Mouse (Mus musculus) hindbrain, embryonic 16.5 days (tissue): ENCODE measurements around the gene Hexb. TPM values are rescaled to one million over a fixed set of nuclear protein-coding genes. Genes with fewer than 3 reads are reported as not detected.

Experiments used
- ATAC-seq: fragments of 200-750 bp; cut with Nextera tagmentation; 2 replicates; pipeline ENCODE4 v1.8.0; 2017; ENCODE audit warnings: moderate TSS enrichment, moderate library complexity
- H3K27ac ChIP-seq: fragments of 300-500 bp; sonication (generic); 2 replicates; pipeline ENCODE4 v1.5.1; 2014; ENCODE audit warnings: low read depth, mild to moderate bottlenecking, control low read depth, low read length, moderate library complexity
- H3K27me3 ChIP-seq: fragments of 300-500 bp; sonication (generic); replicated peaks from 2 replicates; pipeline ENCODE4 v1.6.1; 2014; ENCODE audit warnings: low read length; ENCODE audit not compliant: control insufficient read depth, insufficient read depth
- H3K36me3 ChIP-seq: fragments of 300-500 bp; sonication (generic); 2 replicates; pipeline ENCODE4 v1.6.1; 2014; ENCODE audit warnings: mild to moderate bottlenecking, low read length, moderate library complexity, mixed read lengths; ENCODE audit not compliant: control insufficient read depth, insufficient read depth
- H3K4me1 ChIP-seq: fragments of 300-500 bp; sonication (generic); 2 replicates; pipeline ENCODE4 v1.6.1; 2014; ENCODE audit warnings: low read depth, low read length; ENCODE audit not compliant: control insufficient read depth, insufficient read depth
- H3K4me2 ChIP-seq: fragments of 300-500 bp; sonication (generic); 2 replicates; pipeline ENCODE4 v1.6.1; 2014; ENCODE audit warnings: mild to moderate bottlenecking, low read length, control low read depth, moderate library complexity
- H3K4me3 ChIP-seq: fragments of 300-500 bp; sonication (generic); 2 replicates; pipeline ENCODE4 v1.5.1; 2014; ENCODE audit warnings: mild to moderate bottlenecking, low read length, control low read depth, moderate library complexity
- H3K9ac ChIP-seq: fragments of 300-500 bp; sonication (generic); 2 replicates; pipeline ENCODE4 v1.6.1; 2014; ENCODE audit warnings: low read depth, mild to moderate bottlenecking, control low read depth, low read length, moderate library complexity
- H3K9me3 ChIP-seq: fragments of 300-500 bp; sonication (generic); 2 replicates; pipeline ENCODE4 v1.6.1; 2014; ENCODE audit warnings: mild to moderate bottlenecking, low read length, moderate library complexity; ENCODE audit not compliant: control insufficient read depth
- WGBS: fragments of 180-500 bp; shearing (Covaris S2); extraction: QIAGEN DNeasy Blood & Tissue Kit; methylation state at CpG from one replicate; pipeline ENCODE4 v1.1.7; 2014; 5-methylcytosine and 5-hydroxymethylcytosine counted together
- polyA plus RNA-seq: library from polyadenylated mRNA; unstranded; fragments of >200 nt; fragmentation: Nextera tagmentation; extraction: Ambion mirVana; gene quantifications from 2 replicates; pipeline ENCODE4 v1.2.1, GENCODE M21; 2015

Hexb gene
- 54.1 and 58.5 TPM in 2 replicates for polyA plus RNA-seq

- no peaks in the 10 kb centered on the region; the same call in none of the 2 replicates for H3K4me1 ChIP-seq
- under 1% methylated on average over 41 of the region's 45 CpGs for WGBS
- peak within 1 kb of the TSS; percentile 81 for H3K4me3 ChIP-seq
- peak within 1 kb of the TSS; percentile 89 for H3K9ac ChIP-seq
- H3K9me3 ChIP-seq: no peaks in the 10 kb centered on the region
- peak within 1 kb of the TSS; percentile 95 for H3K4me2 ChIP-seq
- no peaks in the 10 kb centered on the region for H3K27me3 ChIP-seq
- H3K27ac ChIP-seq: no peak within 1 kb of the TSS; the same call in 1 of the 2 replicates
- no peaks in the 10 kb centered on the region for H3K36me3 ChIP-seq
- ATAC-seq: peak; percentile 91
These were observed at the start of gene Hexb for GRCm38 (mm10) chr13:97197932-97198562. Gene Hexb, minus strand, starts transcription at chr13:97198357.

- H3K4me2 ChIP-seq: peak overlapping the region; percentile 91
- peaks cover 74% of the 10 kb centered on the region for H3K4me1 ChIP-seq
- H3K27me3 ChIP-seq: no peaks in the 10 kb centered on the region
- no peak overlapping the region for H3K4me3 ChIP-seq
- H3K9ac ChIP-seq: no peak overlapping the region
- peaks cover 18% of the 10 kb centered on the region for H3K36me3 ChIP-seq
- no peak for ATAC-seq
- no peaks in the 10 kb centered on the region for H3K9me3 ChIP-seq
- 28% methylated on average over 4 of the region's 4 CpGs for WGBS
- no peak overlapping the region for H3K27ac ChIP-seq
These were observed 49.6 kb upstream of the Hexb start for GRCm38 (mm10) chr13:97247754-97248153.

- H3K27ac ChIP-seq: no peak overlapping the region
- H3K9ac ChIP-seq: no peak overlapping the region
- 49% methylated on average over 16 of the region's 16 CpGs for WGBS
- H3K9me3 ChIP-seq: no peaks in the 10 kb centered on the region
- H3K4me2 ChIP-seq: peak overlapping the region; percentile 91
- peaks cover 68% of the 10 kb centered on the region for H3K4me1 ChIP-seq
- H3K4me3 ChIP-seq: no peak overlapping the region
- peaks cover 15% of the 10 kb centered on the region for H3K36me3 ChIP-seq
- no peaks in the 10 kb centered on the region for H3K27me3 ChIP-seq
- ATAC-seq: no peak
These were observed 48.1 kb upstream of the Hexb start for GRCm38 (mm10) chr13:97246217-97246616.

DNA sequence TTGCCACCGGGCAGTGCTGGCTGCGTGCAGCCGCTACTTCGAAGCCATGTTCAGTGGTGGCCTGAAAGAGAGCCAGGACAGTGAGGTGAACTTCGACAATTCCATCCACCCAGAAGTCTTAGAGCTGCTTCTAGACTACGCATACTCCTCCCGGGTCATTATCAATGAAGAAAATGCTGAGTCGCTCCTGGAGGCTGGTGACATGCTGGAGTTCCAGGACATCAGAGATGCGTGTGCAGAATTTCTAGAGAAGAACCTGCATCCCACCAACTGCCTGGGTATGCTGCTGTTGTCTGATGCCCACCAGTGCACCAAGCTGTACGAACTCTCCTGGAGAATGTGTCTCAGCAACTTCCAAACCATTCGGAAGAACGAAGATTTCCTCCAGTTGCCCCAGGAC, 47.0 kb upstream of the Hexb start:
- no peak for ATAC-seq
- Histone ChIP-seq H3K4me3 (peak overlapping the region; percentile 90), H3K36me3 (peaks cover 11% of the 10 kb centered on the region), H3K4me2 (peak overlapping the region; percentile 91), H3K9ac (0 out of 2 replicates have a peak overlapping the region, but pooled peaks have one; percentile 21), H3K4me1 (peaks cover 63% of the 10 kb centered on the region), H3K9me3 (no peaks in the 10 kb centered on the region), H3K27ac (peak overlapping the region; percentile 32; the same call in 1 of the 2 replicates), H3K27me3 (no peaks in the 10 kb centered on the region)
- 67% methylated on average over 12 of the region's 12 CpGs for WGBS

GRCm38 (mm10) chr13:97244712-97245105, 46.6 kb upstream of the Hexb start:
- Histone ChIP-seq H3K4me3 (peak overlapping the region; percentile 90), H3K27me3 (no peaks in the 10 kb centered on the region), H3K9ac (peak overlapping the region; percentile 92; the same call in 1 of the 2 replicates), H3K27ac (peak overlapping the region; percentile 32; the same call in 1 of the 2 replicates), H3K4me2 (peak overlapping the region; percentile 91), H3K4me1 (peaks cover 59% of the 10 kb centered on the region), H3K9me3 (no peaks in the 10 kb centered on the region), H3K36me3 (peaks cover 11% of the 10 kb centered on the region)
- WGBS: 36% methylated on average over 11 of the region's 11 CpGs
- no peak for ATAC-seq

GRCm38 (mm10) chr13:97243962-97244711, 46.0 kb upstream of the Hexb start:
- WGBS: 14% methylated on average over 15 of the region's 15 CpGs
- peak overlapping the region; percentile 90 for H3K4me3 ChIP-seq
- H3K4me1 ChIP-seq: peaks cover 56% of the 10 kb centered on the region
- H3K27me3 ChIP-seq: no peaks in the 10 kb centered on the region
- no peak for ATAC-seq
- H3K9me3 ChIP-seq: no peaks in the 10 kb centered on the region
- H3K27ac ChIP-seq: peak overlapping the region; percentile 65
- peaks cover 11% of the 10 kb centered on the region for H3K36me3 ChIP-seq
- peak overlapping the region; percentile 91 for H3K4me2 ChIP-seq
- H3K9ac ChIP-seq: peak overlapping the region; percentile 92

GRCm38 (mm10) chr13:97242716-97243115, 44.6 kb upstream of the Hexb start:
- H3K36me3 ChIP-seq: peaks cover 11% of the 10 kb centered on the region
- H3K4me3 ChIP-seq: peak overlapping the region; percentile 90
- under 1% methylated on average over 6 of the region's 6 CpGs for WGBS
- no peaks in the 10 kb centered on the region for H3K27me3 ChIP-seq
- no peak for ATAC-seq
- peak overlapping the region; percentile 65 for H3K27ac ChIP-seq
- H3K9me3 ChIP-seq: no peaks in the 10 kb centered on the region
- peak overlapping the region; percentile 91 for H3K4me2 ChIP-seq
- peaks cover 45% of the 10 kb centered on the region for H3K4me1 ChIP-seq
- peak overlapping the region; percentile 92 for H3K9ac ChIP-seq

DNA sequence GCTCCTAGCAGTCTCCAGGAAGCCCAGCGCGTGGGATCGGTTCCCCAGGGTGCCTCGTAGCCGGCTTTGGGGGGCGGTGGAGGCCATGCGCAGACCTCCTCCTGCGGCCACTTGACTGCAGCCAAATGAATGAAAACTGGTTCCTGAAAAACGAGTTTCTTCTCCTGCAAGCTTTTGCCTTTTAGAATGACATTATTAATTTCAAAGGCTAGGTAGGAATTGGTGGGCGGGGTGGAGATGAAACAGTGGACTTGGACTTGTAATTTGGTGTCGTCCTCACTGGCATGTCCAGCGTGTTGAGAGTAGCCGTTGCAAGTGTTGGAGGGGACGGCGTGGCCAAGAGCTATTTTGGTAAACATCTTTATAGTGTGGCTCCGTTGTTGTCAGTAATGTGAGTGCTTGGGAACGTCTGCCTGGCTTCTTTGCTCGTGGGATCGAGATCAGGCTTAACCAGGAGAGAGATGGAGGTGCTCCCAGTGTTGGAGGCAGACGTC, 43.7 kb upstream of the Hexb start:
- WGBS: 0% methylated on average over 20 of the region's 20 CpGs
- no peak for ATAC-seq
- Histone ChIP-seq H3K27me3 (no peaks in the 10 kb centered on the region), H3K4me3 (peak overlapping the region; percentile 90), H3K9ac (peak overlapping the region; percentile 92), H3K4me2 (peak overlapping the region; percentile 91), H3K4me1 (peaks cover 39% of the 10 kb centered on the region), H3K36me3 (peaks cover 11% of the 10 kb centered on the region), H3K27ac (peak overlapping the region; percentile 96), H3K9me3 (no peaks in the 10 kb centered on the region)
